Mouse (Mus musculus): Measurements from ENCODE around the gene AF067061. TPM values are rescaled to one million over a fixed set of nuclear protein-coding genes. Genes with fewer than 3 reads are reported as not detected.
"Not testable (repeated sequence)": the region's sequence is repeated elsewhere in the genome, so short reads cannot be mapped to it uniquely, and the experiment has no call there.

Gene AF067061
- 0.93 TPM in 1 of 2 replicates, not detected in the other for total RNA-seq (2017)

DNA sequence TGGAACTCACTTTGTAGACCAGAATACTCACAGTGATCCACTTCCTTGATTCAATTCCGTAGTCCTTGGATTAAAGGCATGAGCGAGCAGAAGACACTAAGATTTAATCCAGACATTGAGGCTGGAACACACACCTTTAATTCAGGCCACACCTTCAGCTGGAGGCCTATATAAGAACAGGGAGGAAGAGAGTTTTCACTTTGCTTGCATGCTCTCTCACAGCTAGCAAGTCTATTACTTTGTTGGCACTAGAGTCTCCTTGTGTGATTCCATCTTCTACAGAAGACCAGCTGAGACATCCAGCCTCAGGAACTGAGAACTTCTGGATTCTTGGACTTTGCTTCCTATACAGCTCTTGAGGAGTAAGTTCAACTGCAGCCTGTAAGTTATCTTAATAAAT is at the start of gene AF067061:
AF067061 (plus strand) TSS at position 245 of the 400 bp plus-strand sequence.
- not testable (repeated sequence) for ATAC-seq (ENCODE audit: extremely low read depth, insufficient number of reproducible peaks, low FRiP score, poor library complexity, severe bottlenecking)

GRCm38 (mm10) chr13:120215847-120216246 is 47.1 kb upstream of the AF067061 start, which contains the start of gene Gm21762:
Gm21762 (minus strand) TSS chr13:120215947.
- not testable (repeated sequence) for ATAC-seq (ENCODE audit: extremely low read depth, insufficient number of reproducible peaks, low FRiP score, poor library complexity, severe bottlenecking)

- 0 out of 2 replicates have a peak, but pooled peaks have one; percentile 30 for ATAC-seq (ENCODE audit: extremely low read depth, insufficient number of reproducible peaks, low FRiP score, poor library complexity, severe bottlenecking)
These were observed 42.0 kb upstream of the AF067061 start for GRCm38 (mm10) chr13:120220922-120221321.

GRCm38 (mm10) chr13:120223012-120223659 is 39.8 kb upstream of the AF067061 start:
- peak; percentile 16; the same call in 1 of the 2 replicates for ATAC-seq (ENCODE audit: extremely low read depth, insufficient number of reproducible peaks, low FRiP score, poor library complexity, severe bottlenecking)

- ATAC-seq (ENCODE audit: extremely low read depth, insufficient number of reproducible peaks, low FRiP score, poor library complexity, severe bottlenecking) = 0 out of 2 replicates have a peak, but pooled peaks have one; percentile 36
These were observed 31.1 kb upstream of the AF067061 start for GRCm38 (mm10) chr13:120231798-120232197.

DNA sequence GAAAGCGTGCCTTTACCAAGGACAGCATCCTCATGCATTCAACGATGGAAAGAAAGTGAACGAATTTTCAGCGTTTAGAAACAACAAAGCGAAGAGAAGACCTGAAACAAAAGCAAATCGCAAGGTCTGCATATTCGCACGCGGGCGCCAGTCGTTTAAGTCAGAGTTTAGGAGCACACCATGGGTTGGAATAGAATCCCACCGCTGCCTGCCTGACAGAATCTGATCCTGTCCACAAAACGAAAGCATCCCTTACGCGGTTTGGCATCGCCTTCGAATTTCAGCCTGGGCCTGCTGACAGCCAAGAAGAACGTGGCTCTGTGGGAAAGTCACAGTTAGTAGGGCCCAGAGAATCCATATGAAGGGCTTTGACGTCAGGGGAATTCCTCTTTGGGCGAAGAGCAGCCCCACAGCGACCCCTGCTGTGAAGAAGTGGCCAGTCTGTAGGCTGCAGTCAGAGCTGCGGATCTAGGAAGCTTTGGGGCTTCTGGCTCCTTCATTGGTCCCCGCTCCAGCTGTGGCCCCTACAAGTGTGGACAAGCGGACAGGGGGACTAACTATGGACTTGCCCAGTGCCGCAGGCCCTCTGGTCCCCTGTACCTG is 30.4 kb upstream of the AF067061 start:
- ATAC-seq (ENCODE audit: extremely low read depth, insufficient number of reproducible peaks, low FRiP score, poor library complexity, severe bottlenecking) = peak; percentile 39; the same call in 1 of the 2 replicates

DNA sequence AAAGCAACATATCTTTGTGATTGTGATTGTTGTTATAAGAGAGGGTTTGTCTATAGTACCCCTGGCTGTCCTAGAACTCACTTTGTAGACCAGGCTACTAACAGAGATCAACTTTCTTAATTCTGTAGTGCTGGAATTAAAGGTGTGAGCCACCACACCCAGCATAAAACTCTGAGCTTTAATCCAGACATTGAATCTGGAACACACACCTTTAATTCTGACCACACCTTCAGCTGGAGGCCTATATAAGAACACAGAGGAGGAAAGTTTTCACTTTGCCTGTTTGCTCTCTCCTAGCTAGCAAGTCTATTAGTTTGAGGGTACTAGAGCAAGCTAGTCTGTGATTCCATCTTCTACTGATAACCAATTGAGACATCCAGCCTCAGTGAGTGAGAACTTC is 24.1 kb upstream of the AF067061 start, which contains the start of gene Gm21731:
Gm21731 (plus strand) TSS at position 301 of the 400 bp plus-strand sequence.
- not testable (repeated sequence) for ATAC-seq (ENCODE audit: extremely low read depth, insufficient number of reproducible peaks, low FRiP score, poor library complexity, severe bottlenecking)

- ATAC-seq (ENCODE audit: extremely low read depth, insufficient number of reproducible peaks, low FRiP score, poor library complexity, severe bottlenecking) = not testable (repeated sequence)
These were observed 11.5 kb upstream of the AF067061 start for GRCm38 (mm10) chr13:120251208-120251924.

DNA sequence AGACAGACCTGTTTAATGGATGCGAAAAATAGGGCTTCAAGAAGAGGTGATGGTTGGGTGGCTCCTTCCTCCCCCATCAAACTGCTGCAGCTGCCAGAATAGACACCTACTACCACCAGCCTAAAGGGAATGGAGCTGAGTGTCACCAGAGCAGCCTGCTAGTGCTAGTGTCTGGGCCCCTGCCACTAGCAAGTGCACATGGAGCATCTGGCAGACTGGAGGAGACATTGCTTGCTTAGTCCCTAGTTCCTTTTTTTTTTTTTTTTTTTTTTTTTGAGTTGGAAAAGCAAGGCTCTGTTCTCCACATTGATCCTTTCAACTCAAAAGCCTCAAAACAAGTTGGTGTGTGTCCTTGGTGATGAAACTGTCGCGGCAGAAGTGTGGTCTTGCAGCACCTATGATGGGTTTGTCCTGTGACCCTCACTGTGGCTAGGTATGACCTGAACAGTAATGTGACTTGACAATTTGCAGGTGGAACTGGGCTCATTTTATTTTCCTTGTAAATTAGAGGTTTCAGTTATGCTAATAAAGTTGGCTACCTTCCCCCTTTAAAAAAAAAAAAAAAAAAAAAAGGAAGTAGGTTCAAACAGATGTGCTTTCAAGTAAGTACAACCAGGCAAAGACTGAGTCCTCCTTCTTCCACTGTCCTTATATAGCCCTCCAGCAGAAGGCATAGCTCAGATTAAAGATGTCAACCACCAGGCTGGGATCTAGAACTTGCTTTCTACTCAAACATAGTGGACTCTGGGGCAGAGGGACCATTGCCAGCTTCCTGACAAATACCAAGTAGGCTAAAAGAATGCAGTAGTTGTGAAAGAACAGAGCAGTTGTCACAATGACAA is 3.9 kb upstream of the AF067061 start:
- peak; percentile 53 for ATAC-seq (ENCODE audit: extremely low read depth, insufficient number of reproducible peaks, low FRiP score, poor library complexity, severe bottlenecking)

DNA sequence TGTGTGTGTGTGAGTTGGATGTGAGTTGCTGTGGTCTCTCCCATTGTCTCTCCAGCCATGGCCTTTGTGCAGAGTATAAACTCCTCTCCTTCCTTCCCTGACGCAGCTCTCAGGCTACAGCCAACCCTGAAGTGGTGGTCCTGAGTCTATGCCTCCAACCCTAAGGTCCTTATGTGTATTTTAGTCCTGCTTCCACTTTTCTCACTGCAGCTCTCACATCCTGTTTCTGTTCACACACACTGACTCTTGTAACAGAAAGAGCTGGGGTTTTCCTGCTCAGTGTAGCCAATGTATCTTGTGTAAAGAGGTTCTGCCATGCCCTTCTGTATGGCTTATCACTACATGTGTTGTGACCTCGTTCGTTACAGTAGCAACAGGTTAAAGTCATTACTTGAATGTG is 3.2 kb upstream of the AF067061 start:
- peak; percentile 51 for ATAC-seq (ENCODE audit: extremely low read depth, insufficient number of reproducible peaks, low FRiP score, poor library complexity, severe bottlenecking)

DNA sequence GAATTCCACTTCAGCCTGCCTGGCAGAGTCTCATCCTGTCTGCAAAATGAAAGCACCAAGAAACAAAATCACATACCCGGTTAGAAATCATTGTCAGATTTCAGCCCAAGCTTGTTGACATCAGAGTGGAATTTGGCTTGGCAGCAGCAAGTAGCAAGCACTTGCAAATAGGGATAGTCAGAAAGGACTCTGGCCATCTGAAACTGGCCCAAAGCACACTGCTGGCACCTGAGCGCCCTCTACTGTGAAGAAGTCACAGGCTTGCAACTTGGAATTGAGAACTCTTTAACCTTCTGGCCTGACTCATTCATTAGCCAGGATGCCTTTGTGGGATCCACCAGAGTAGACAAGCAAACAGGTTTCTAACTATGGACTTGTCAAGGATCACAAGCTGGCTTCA is 14.9 kb downstream of the AF067061 start:
- 0 out of 2 replicates have a peak, but pooled peaks have one; percentile 51 for ATAC-seq (ENCODE audit: extremely low read depth, insufficient number of reproducible peaks, low FRiP score, poor library complexity, severe bottlenecking)

GRCm38 (mm10) chr13:120278784-120279183 is 15.9 kb downstream of the AF067061 start:
- ATAC-seq (ENCODE audit: extremely low read depth, insufficient number of reproducible peaks, low FRiP score, poor library complexity, severe bottlenecking) = no peak

GRCm38 (mm10) chr13:120299324-120299894 is 36.5 kb downstream of the AF067061 start:
- 0 out of 2 replicates have a peak, but pooled peaks have one; percentile 24 for ATAC-seq (ENCODE audit: extremely low read depth, insufficient number of reproducible peaks, low FRiP score, poor library complexity, severe bottlenecking)

GRCm38 (mm10) chr13:120299991-120300442 is 37.1 kb downstream of the AF067061 start, which contains the start of gene BC147527:
BC147527 (plus strand) TSS chr13:120300392.
- ATAC-seq (ENCODE audit: extremely low read depth, insufficient number of reproducible peaks, low FRiP score, poor library complexity, severe bottlenecking) = peak; percentile 61

DNA sequence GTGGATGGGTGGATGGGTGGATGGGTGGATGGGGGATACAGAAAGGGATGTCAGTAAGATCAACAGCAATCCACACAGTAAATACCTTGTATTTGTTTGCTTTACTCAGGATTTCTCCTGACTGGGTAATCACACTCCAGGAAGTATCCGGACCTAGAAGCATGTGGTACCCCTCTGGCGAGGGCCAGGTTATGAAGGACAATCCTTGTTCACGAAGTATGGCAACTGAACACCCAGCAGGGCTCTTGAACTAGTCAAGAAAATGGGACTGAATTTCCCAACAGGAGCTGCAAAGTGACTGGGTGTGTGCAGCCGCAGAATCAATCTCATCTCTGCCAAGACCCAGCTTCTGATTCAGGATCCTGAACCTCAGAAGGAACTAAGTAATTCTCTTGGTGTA is 37.9 kb downstream of the AF067061 start:
- ATAC-seq (ENCODE audit: extremely low read depth, insufficient number of reproducible peaks, low FRiP score, poor library complexity, severe bottlenecking) = no peak

GRCm38 (mm10) chr13:120310749-120311148 is 47.8 kb downstream of the AF067061 start:
- no peak for ATAC-seq (ENCODE audit: extremely low read depth, insufficient number of reproducible peaks, low FRiP score, poor library complexity, severe bottlenecking)

DNA sequence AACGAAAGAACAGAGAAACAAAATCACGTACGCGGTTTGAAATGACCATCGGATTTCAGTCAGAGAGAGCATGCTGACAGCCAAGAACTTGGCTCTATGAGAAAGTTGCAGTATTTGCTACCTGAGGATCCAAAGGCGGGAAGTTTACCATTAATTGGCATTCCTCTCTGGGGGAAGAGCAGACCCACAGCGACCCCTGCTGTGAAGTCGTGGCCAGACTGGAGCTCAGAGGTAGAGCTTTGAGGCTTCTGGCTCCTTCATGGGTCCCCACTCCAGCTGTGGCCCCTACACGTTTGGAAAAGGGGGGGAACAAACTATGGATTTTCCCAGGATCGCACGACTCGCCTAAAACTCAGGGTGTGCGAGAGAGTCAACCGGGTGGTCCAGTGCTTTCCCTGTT is 50.7 kb downstream of the AF067061 start:
- ATAC-seq (ENCODE audit: extremely low read depth, insufficient number of reproducible peaks, low FRiP score, poor library complexity, severe bottlenecking) = peak; percentile 64; the same call in 1 of the 2 replicates
